Mouse (Mus musculus) embryo, embryonic 11 days (tissue): ENCODE measurements at regions not wholly inside any gene's neighbourhood (a gene's known extent, or its start where the extent isn't known, plus 50 kb on each side); places are given as distances from the start of the nearest gene placed in this dataset.
"Not testable (repeated sequence)": the region's sequence is repeated elsewhere in the genome, so short reads cannot be mapped to it uniquely, and the experiment has no call there.

ENCODE experiments used
- DNase-seq: peaks from one replicate; pipeline ENCODE4 v3.0.0-alpha.2; 2015

DNA sequence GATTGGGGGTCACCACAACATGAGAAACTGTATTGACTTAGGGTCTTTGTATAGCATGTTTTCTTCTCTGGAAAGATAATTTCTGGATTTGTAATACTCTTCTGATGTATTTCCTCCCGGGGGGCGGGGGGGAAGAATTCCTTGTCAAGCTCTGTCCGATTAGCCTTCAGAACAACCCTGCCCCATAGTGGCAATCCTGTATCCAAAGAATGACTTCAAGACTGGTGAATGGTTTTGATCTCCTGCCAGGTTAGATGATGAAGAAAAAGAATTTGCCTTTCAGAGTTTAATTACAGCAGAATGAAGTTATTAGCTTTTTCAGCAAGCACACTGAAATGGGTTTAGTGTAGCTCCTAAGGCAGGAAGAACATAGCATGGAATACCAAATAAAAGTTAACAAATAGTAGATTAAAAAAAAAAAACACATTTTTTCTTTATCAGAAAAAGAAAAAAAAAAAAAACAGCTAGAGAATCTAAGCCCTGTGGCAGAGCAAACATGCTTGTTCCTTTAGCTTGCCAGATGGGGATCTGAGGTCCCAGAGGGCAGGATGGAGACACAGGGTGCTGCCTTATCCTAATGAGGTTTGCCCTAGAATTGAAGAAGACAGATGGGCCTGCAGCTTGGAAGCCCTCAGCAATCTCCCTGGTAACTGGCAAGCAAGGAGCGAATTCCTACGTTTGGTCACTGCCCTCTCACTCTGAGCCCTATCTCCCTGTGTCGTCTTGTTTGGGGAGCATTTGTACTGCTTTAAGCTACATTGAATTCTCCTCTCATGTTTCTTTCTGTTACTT is 280.9 kb upstream of the Gm9972 start:
- no peak for DNase-seq

DNA sequence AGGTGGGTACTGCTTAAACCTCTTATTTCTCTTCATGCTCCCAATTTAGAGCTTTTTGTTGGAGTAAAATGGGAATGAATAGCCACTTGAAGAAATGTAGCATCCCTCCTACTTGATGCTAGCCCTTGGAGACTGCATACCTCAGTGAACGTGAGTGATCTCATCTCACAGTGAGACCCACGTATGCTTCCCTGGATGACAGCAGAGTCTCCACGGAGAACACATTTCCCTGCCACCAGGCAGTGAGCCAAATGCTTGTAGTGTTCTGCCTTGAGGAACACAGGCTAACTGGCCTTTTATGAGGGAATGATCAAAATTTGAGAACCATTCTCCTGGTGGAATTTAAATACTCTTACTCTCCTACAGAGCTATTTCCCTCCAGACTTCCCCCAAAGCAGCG is 280.1 kb upstream of the Gm9972 start:
- no peak for DNase-seq

DNA sequence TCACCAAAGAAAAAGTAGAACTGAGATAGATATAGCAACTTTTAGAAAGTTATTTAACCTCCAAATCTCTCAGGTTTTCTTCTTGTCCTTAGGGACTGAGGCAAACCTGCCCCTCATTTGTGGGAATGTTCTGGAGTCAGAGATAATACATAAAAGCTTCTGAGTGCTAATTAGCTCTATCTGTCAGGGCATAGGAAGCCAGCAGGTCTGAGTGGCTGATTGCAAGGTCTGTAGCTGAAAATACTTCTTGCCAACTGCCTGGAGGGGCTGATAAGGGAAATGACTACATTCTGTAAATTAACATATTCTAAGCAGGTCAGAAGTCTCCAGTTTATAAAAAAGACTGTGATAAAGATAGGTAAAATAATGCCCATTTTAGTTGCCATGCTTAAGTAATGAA is 270.3 kb upstream of the Gm9972 start:
- DNase-seq = no peak

DNA sequence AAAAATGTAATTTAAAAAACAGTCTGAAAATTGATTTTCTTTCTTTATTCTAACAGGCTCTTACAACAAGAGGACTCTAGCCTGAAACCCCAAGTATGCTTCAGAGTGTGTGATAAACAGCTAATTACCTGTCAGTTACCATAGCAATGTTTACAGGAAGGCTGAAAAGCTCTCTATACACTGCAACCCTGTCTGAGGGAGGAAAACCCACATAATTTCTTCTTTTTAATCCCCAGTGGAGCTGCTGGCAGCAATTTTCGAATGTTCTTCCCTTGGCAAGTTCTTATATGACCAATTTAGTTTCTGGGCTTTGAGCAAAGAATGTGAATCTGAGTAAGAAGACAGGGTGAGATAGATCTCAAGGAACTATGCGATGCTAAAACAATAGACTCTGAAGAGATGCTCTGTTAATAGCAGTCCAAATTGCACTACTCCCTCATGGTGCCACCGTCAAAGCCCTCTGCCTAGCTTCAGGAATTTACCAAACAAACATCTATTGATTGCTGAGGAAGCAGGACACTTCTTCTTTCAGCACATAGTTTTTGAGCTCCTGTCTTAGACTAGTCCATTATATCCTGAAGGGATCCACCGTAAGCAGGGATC is 260.4 kb upstream of the Gm9972 start:
- DNase-seq = no peak

DNA sequence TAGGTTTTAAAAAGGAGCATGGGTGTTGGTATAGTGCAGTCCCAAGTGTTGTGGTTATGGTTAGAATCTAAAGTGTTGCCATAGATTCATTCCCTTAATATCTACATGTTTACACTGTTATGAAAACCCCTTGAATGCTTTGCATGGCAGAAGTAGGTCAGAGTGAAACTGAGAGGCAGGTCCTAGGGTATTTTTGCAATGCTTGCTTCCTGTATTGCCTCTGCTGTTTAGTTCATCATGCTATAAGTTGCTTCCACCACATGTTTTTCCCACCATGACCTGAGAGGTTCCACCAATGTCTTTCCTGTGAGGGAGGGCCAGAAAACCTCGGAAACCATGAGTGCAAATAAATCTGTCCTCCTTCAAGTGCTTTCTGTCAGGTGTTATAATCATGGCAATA is 224.1 kb upstream of the Gm9972 start:
- DNase-seq = no peak

DNA sequence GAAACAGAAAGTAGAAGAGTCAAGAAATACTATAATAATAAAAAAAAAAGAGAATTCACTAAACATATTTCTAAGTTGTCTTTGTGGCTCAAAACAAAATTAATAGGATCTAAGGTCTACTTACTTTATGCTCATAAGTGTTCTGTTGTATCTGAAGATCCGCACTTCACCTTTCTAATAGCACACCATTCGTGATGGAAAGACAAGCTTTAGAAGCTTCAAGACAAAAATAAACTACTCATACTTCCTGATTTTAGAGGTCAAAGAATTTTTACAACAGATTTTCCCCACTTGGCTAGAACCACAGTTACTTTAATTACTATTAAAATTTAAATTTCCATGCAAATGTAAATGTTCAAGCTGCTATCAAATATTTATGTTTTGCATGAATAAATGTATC is 219.8 kb upstream of the Gm9972 start:
- no peak for DNase-seq

DNA sequence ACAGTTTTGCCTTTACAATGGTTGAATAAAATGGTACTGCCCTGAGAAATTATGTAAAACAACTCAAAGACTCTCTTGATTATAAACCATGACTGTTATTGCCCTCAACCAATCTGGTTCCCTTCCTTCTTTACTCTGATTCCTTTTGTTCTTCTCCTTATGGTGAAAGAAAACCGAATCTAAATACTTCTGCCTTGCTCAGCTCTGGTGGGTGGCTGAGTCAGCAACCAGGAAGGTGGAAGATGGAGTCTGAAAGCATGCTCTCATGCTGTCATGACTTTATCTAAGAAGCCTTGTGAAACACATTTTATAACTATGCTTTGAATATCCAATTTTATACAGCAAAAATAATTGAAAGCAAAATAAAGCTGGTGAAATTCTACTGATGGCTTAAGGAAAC is 212.7 kb upstream of the Gm9972 start:
- DNase-seq = no peak

DNA sequence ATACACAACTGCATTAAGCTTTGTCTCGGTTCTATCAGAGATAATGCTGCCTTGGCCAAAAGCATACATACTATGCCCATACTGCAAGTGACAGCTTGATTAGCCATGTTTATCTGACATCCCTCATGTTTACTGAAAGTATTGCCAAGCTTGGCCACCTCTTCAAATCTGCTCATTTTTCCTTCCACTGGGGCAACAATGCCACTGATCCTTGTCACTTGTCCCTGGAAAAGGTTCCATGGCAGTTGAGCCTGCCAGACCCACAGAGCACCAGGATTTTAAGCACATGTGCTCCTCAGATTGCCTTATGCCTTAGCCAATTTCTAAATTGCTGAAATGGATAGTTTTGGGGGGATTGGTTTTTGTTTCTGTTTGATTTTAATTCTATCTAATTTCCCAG is 189.8 kb upstream of the Gm9972 start:
- no peak for DNase-seq

DNA sequence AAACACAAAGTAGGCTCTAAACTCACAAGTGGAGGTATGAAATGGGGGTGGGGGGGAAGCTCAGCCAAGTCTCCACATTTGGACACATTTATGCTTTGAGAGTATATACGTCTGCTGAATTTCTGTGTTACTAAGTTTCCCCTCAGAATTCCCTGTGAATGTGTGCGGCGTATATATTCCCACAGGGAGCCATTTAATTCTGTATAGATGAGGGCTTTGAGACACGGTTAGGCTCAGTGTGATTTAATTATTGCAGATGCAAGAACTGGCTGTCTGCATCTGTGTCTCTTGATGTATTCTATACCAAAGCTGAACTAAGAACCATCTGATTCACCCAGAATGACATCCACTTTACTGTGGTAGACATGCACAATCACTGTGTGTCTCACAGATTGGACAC is 181.1 kb upstream of the Gm9972 start:
- no peak for DNase-seq

DNA sequence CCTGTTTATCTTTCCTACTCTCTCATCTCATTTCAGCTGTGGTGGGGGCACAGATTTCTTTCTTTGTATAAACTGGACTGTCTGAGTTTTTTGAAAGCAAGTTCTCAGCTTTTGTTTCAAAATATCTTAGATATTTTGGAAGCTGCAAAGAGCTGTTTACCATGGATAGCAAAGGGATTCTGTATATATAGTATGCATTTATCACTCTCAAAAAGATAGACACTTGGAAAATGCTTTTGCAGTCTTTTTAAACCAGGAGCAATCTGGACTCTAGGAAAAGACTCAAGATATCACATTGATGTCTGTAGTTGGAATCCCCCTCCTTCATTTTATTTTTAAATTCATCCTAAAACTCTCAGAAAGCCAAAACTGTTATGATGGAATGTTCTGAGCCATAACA is 177.9 kb upstream of the Gm9972 start:
- no peak for DNase-seq

DNA sequence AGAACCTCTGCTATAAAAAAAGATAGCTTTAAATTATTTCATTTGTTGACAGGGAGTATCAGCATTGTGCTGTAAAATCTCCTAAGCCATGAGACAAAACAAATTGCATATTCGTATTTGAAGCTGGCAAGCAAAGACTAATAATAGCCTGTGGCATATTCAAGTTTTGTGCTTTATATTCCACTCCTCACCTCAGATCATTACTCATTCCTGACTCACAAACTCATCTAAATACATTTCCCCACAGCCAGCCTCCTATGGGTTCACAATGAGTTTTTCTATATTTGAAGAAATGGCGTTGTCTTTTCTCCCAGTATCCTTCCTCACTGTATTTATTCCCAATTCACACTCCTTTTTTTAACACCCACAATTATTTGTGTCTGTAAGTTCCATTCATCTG is 161.5 kb upstream of the Gm9972 start:
- DNase-seq = no peak

DNA sequence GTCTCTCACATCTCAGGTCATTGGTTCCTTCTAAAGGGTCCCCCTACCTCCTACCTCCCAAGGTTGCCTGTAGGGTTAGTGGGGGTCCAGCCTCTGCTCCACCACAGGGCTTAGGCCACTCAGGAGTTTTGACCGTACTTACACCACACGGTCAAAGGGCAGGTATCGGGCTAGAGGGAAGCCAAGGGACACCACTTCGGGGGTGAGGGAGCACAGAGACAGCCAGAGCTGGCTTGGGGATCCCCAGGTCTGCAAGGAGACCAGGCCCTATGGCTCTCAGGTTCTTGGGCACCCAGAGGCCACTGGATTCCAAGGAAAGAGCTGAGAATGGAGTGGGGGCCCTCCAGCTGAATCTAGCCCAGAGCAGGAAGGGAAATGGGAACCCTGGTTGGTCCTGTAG is 135.5 kb upstream of the Gm9972 start:
- no peak for DNase-seq

DNA sequence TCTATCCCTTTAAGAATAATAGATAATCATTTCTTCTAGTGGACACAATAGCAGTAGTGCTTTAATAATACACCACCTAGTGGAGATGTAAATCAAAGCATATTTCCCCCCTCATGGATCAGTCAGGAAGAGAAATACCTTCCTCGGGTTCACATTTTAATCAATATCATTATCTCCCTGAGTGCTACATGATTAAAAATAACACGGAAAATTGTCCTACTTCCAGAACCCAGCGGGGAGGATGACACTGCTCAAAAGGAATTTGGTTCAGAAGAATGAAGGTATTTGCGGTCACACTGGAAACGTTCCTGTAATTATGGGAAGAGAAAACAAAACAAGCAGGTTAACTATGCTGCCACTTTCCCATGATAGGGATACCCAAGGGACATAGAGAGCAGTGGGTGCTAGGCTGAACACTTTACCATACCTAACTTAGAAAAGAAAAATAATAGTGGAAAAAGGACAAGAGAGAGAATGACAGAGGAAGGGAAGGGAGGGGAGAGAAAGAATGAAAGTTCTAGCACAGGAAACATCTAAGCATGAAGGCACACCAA is 132.0 kb upstream of the Gm9972 start:
- DNase-seq = no peak

DNA sequence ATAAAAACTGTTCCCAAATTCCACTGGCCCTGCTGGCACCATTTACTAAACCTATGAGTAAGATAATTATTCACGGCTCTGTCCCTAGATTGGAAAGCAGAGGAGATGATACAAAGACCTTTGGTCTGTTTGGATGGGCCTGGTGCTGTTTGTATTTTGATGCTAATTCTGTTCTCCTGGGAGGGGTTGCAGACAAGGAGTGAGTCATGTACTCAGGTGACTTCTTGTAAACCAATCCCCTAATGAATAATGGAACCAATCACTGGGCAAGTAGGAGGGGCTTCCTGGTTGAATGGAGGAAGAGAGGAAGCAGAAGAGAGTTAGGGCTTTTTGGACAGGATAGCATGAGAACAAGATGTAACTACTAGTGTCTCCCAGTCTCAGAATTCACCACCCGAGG is 130.0 kb upstream of the Gm9972 start:
- DNase-seq = no peak

DNA sequence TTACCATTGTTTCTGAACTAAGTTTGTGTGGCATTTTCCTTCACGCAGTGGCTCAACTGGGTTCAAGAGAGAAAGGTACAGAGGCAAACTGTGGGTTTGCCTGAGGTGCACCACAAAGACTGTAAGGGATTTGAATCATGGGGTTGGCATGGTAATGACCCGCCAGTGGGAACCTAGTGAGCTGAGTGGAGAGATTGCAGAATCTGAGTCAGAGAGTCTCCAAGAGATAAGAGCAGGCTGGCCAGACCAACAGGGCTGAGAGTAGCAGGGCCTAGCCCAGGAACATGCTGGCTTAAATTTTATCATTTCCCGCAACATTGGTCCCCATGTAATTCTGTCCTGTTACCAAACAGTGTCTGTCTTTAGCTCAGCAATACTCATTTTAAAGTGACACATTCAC is 129.5 kb upstream of the Gm9972 start:
- DNase-seq = no peak

DNA sequence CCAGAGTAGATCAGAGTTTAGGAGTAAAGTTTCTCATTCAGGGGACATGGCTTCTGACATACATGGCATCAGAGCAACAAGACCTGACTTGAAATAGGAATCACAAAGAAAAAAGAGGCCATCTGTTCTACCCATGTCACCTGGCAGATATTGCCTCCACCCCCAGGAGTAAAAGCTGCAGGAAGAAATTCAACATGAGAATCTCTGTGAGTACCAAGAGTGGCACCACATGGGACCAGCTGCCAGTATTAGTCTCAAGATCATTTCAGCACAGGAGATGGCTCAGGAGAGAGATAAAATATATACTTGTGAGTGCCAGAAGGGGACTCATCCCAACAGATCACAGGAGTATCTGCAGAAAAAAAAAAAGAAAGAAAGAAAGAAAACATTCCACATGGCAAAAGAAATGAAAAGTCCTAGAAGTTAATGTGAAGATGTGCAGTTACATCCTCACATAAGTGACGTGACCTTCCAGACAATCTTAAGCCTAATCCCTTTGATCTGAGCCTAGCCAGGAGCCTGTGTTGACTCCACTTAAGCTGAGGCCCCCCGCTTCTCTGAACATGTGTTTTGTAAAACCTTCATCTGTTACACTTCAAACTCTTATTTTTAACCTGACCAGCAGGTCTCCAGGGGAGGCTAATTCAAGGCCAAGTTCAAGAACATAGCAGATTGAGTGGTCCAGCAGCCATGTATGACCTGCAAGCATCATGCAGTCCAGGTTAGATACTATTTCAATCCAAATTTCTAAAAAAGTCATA is 118.9 kb upstream of the Gm9972 start:
- no peak for DNase-seq

DNA sequence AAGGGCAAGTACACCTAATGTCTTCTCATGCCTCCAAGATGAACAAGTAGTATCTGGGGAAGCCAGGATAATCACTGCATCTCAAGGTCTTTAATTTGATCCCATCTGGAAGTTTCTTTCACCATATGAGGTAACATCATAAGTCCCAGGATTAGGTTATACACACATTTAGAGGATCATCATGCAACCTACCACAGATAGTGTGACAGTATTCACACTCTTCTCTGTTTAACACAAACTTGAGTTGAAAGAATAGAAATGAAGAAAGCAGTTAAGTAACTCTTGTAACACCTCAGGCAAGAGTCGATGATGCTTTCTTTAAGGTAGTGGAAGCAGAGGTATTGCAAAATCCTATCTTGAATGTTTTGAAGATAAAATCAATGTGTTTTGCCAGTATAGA is 116.3 kb upstream of the Gm9972 start:
- DNase-seq = no peak

DNA sequence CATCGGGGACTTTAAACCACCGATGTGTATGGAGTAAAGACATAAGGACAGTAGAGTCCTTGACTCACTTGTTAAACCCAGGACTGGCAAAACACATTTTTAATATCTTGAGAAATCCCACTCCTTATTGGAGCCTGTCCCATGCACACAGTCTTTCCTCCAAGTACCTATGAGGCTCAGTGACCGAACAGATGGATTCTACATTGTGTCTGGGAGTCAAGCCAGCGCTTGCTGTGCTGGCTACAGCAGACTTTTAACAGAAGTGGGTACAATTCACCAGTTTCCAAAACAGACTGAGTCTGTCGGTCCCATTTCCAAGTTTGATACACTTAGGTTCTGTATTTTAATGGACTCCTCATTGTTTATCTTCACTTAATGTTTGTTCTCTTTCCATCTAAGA is 108.4 kb upstream of the Gm9972 start:
- no peak for DNase-seq

DNA sequence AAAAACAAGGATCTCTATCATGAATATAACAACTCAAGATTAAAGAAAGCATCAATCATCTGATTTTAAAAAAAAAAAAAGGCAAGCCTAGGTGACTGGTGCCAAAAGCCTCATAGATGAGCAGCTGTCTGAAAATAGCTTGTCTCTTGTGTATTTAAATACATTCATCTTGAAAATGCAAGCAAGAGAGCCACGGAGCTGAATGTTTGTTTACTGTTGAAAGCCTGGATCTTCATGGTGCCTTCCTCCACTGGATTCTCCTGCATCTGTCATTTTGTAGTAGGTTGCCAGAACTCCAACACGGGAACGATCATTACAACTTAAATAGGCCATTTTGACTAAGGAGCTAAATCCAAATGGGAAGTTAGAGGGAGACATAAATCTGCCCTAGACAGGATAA is 106.6 kb upstream of the Gm9972 start:
- no peak for DNase-seq

DNA sequence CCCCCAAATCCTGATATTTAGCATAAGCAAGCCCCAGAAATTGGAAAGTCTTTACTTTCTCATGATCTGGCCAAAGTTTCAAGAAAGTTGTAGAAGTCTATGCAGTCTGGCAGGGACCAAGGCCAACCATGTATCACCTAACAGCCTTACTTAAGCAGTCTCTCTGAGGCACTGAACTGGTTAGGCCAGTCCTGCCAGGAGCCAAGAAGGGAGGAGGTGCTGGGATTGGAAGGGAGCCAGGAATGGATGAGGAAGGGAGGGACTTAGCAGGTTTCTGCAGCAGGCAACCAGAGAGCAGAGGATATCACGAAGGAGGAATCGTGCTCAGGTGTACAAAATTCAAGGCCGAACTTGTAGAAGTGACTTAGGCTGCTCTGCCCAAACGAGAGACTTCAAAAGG is 96.3 kb upstream of the Gm9972 start:
- DNase-seq = not testable (repeated sequence)

DNA sequence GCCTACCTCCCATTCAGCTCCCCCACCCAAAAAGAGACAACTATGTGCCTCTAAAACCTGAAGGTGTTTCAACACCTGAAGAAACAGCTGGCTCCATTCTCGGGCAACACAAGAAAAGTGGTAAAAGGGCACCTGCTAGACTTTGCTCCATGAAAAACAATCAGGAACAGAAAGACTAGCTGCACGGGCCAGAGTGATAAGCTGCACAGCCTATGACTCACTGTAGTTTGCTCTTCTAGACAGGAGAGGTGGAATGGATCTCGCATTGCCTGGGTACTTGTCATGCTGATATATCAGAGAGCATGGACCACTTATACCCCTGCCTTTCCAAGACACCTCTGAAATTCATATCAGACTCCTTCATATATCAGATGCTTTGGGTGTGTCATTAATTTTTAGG is 94.0 kb upstream of the Gm9972 start:
- DNase-seq = no peak

DNA sequence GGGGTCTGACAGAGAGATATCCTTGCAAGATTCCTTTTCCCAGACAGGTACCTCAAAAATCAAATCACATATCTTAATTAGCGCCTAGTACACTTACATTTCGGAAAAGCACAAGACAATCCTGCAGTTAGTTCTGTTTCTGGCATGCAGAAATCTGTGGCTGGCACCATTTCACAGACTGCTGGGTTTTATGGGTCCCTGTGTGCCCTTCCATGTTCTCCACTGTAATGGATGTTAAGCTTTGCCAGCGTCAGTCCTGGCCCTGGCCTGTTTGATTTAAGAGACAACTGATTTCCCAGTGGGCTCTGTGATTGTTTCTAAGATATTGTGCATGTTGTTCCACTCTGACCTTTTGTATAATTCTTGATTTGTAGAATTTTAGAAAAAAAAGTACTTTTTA is 93.3 kb upstream of the Gm9972 start:
- no peak for DNase-seq

DNA sequence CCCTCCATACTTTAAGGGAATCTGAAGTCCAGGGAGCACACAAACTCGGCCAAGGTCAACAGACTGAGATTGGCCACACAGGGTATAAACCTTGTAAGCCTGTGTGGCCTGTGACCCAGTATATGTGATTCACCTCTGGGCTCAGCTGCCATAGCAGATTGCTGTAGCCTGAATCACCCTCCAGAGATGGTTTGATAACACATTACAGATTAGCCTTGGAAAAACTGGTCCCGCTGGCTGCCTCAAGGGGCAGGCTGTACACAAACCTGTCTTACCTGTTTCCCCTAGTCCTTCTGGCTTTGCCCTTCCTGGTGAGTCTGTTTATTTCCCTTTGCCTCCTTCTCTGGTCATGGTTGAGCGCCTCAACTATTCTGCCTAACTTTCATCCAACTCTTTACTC is 91.0 kb upstream of the Gm9972 start:
- peak; percentile 2 for DNase-seq

DNA sequence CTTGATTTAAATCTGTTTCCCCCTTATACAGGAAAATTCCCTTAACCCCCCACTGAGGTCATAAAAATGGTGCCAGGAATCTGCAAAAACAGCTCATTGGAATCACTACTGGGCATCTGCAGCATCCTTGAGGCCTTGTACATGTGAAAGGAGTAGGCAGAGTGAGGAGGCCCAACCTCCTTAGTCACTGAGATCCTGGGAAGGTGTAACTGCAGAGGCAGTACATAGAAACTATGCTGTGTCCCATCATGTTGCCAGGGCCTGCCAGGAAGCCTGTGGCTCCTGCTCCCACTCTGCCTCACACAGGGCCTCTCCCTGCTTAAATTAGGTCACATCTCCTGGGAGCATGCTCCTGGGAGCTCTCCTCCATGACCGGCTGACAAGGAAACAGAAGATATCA is 85.7 kb upstream of the Gm9972 start:
- no peak for DNase-seq
